Comparison of ENCODE assay signal across 22 mouse cellular contexts in the genomic region with DNA sequence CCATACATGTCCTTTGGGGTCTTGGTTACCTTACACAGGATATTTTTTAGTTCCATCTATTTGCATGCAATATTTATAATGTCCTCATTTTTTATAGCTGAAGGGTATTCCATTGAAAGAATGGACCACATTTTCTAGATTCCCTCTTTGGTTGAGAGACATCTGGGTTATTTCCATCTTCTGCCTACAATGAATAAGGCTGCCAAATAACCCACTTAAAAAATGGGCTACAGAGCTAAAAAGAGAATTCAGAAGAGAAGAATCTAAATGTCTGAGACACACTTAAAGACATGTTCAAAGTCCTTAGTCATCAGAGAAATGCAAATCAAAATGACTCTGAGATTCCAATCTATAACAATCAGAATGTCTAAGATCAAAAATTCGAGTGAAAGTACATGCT.
A peak's percentile ranks its signal among the peaks of the same experiment; 100 is the strongest.
DNase-seq lines count a peak whose midpoint lies in the region; ATAC-seq lines count a peak whose summit lies in the region.
"Had no signal": no experiment of that assay in that cellular context is flagged by ENCODE, and none has a peak within 500 bp of the region (broad histone marks: within the 10 kb centered on the region; RNA-seq: fewer than 3 reads in every experiment).

No protein-coding gene starts in this region.

- ATAC-seq in frontal cortex, adult (ENCODE audit: low TSS enrichment): peak; percentile 91
- ATAC-seq: activated CD4-positive, CD25-positive, alpha-beta regulatory T cell, adult 4 months; CD4-positive, CD25-positive, alpha-beta regulatory T cell, adult 4 months; Patski had no signal

- DNase-seq in frontal cortex, postnatal 36 days (ENCODE audit: low spot score in 2 of 2): no peak
- DNase-seq in Muller cell, postnatal 12 days (ENCODE audit: inconsistent ontology term): peak; percentile 7
- DNase-seq in brain, adult 2 months (ENCODE audit: low read depth, low spot score): peak; percentile 7
- DNase-seq in telencephalon, adult 2 months (ENCODE audit: low read depth, low spot score): peak; percentile 9
- no peak for DNase-seq in yolk sac, embryonic 10.5 days (ENCODE audit: low spot score)
- DNase-seq in adipocyte (ENCODE audit: low spot score): no peak
- no peak for DNase-seq in heart, adult 8-10 months (ENCODE audit: low spot score)
- DNase-seq: adrenal gland, adult 2 months; adrenal gland, adult 8-10 months; adrenal gland, postnatal 10 days; adrenal gland, postnatal 25 days; adrenal gland, postnatal 36 days; B cell, adult 2 months; cerebellum, adult 11 months; cerebellum, adult 11-12 months; cerebellum, adult 18-20 months; cerebellum, adult 2 months; cerebellum, adult 8-10 months had no signal

Comparison
In these comparisons a context has a peak if more than half of its experiments do, and no peak if none do; other contexts are left out.
1. DNase-seq: peak in Muller cell, postnatal 12 days (single experiment), brain, adult 2 months (single experiment) and telencephalon, adult 2 months (single experiment); none in frontal cortex, postnatal 36 days (0 of 2), yolk sac, embryonic 10.5 days (single experiment), adipocyte (single experiment) and heart, adult 8-10 months (single experiment).